Mouse (Mus musculus) megakaryocyte, embryonic 14.5 days (primary cell): Measurements from ENCODE around the gene Foxn3.

Experiments used
- FLI1 ChIP-seq: IDR thresholded peaks from 2 replicates; pipeline ENCODE4 v1.6.1; 2012; ENCODE audit warnings: low read length, inconsistent platforms, mixed read lengths
- GATA1 ChIP-seq: IDR thresholded peaks from 3 replicates; pipeline ENCODE4 v1.6.1; 2012; ENCODE audit warnings: mixed read lengths, low read length, inconsistent platforms, borderline replicate concordance

DNA sequence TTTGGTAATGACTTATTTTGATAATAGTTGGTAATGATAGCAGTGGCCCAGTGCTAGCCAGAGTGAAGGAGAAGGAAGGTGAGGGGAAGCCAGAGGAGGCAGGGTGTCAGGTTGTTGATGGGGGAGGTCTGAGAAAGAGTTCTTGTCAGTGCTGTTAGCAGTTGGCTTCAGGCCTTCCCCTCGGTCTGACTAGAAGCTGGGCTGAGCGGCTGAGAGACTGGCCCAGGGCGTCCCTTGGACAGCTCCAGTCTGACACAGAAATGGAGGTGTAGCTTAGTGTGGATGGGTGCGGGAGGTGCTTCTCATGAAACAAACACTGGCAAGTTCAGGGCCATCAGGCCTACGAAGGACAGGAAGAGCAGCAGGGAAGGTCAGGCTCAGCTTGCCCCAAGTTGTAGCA is 276.3 kb downstream of the Foxn3 start:
- no peak for TF ChIP-seq FLI1
- no peak for TF ChIP-seq GATA1
